Mouse (Mus musculus) spleen, embryonic (tissue): ENCODE results near the gene Wwtr1.

Experiments used
- CTCF ChIA-PET: fragments of 350-600 bp; sonication (Branson Sonifier 250); formaldehyde crosslinking; loops from one replicate; lab custom pipeline; 2022; lab: Charles Lee

The Wwtr1 gene

DNA sequence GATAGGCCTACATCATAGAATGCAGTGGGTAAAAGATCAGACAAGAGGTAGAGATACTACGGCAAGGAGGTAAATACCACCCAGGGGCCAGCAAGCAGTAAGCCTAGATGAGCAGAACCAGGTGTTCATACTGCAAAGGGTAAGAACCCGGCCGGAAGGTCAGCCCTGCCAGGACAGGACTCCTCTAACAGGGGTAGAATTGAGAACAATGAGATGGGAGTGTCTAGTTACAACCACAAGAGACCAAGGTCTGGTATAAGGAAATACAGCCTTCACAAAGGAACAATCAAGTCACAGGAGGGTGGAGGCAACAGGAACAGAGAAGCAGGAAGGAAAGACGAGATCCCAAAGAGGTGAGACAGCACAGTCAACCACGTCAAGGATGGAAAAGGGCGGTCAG, 16.9 kb downstream of the Wwtr1 start:
- CTCF ChIA-PET, result no interaction called here

DNA sequence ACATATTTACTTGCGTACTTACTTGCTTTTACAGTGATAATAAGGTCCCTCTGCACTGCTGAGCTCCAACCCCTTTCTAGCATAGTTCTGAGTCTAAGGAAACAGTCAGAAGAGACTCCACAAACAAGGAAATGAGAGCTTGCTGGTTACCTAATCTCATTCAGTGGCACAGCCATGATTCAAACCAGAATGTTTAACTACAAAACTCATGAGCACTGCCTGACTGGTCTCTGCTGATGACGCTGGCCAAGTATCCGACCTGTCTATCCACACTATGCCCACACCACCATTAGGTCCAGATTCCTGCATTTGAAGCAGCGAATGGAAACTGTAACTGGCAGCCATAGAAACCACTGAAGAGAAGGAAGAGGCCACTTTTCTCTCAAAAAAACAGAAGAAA, 18.3 kb downstream of the Wwtr1 start:
- CTCF ChIA-PET, result no interaction called here

DNA sequence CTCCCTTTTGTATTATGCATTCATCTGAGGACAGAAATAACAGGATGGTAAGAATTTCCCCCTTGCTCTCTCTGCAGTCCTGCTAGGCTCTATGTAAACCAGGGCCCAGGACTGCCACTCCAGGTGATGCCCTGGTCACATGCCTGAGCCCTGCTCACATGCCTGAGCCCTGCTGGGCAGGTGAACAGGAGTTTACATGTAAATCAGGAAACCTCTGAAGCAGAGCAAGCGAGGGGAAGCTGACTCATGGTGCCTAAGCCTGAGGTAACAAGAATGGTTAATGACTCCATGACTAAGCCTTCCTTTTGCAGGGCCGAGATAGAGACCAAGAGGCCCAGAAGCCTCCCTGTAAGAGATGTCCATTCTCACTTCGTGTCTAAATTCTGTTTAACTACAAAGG, 20.1 kb downstream of the Wwtr1 start:
- CTCF ChIA-PET, result no interaction called here

DNA sequence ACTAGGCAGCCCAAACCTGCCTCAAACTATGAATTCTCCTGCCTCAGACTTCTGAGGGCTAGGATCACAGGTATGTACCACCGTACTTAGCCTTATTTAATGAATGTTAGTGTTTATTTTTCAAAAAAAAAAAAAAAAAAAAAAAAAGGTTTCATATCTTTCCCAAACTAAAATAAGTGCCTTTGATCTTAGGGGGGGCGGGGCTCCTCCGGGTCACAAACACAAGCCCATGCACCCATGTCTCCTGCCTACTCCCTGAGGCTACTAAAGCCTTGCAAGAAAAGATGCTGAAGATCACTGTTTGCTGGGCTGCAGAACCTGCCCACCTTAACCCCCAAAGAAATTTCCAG, 20.8 kb downstream of the Wwtr1 start:
- CTCF ChIA-PET, result no interaction called here

- CTCF ChIA-PET, result no interaction called here
Observed at GRCm38 (mm10) chr3:57554124-57554889, 21.4 kb downstream of the Wwtr1 start.

GRCm38 (mm10) chr3:57553108-57553507, 22.6 kb downstream of the Wwtr1 start:
- CTCF ChIA-PET, result no interaction called here

DNA sequence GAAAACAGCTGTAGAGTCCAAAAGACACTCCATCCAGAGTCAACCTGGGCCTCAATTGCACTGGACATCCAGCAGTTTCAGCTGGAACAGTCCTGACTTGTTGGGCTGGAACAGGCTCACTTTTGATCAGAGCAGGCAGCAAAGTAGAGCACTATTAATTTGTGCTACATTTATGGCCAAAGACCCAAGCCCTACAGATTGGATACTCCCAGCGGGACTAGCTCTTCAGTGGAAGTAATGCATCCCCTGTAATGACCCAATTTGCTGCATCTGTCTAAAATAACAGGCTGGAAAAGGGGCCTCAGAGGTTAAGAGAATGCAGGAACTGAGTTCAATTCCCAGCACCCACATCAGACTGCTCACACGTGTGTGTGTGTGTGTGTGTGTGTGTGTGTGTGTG, 24.5 kb downstream of the Wwtr1 start:
- CTCF ChIA-PET, result no interaction called here

- CTCF ChIA-PET, result no interaction called here
Observed at GRCm38 (mm10) chr3:57550468-57551185, 25.1 kb downstream of the Wwtr1 start.

- CTCF ChIA-PET, result no interaction called here
Observed at GRCm38 (mm10) chr3:57544154-57544553, 31.6 kb downstream of the Wwtr1 start.

DNA sequence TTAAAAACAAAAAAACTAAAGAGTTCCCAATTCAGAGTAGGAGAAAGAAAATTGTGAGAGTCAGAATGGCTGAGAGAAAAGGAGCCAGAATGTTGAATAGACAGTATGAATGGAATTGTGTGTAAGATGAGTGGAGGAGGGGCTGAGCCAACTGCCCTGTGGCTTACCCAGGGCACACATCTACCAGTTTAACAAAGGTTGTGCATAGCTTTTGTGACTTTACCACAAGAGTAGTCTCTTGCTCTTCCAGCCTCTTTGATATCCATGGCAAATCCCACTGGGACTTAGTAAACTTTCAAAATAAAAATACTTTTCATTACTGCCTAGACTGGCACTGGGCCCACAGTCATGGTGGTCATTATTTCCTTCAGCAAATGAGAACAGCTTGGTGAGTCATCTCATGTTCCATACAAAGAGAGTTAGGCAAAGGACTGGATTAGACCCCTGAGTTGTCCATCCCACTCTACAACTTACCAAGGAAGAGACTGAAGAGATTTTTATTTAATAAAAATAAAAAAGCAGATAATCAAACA, 32.8 kb downstream of the Wwtr1 start:
- CTCF ChIA-PET, result interaction anchor here (0.5 kb wide), 1 partner anchor 259 kb away, joined by 3 read pairs; no protein-coding TSS in a partner anchor

GRCm38 (mm10) chr3:57541205-57541604, 34.5 kb downstream of the Wwtr1 start:
- CTCF ChIA-PET, result no interaction called here

GRCm38 (mm10) chr3:57540474-57540873, 35.2 kb downstream of the Wwtr1 start:
- CTCF ChIA-PET, result no interaction called here

DNA sequence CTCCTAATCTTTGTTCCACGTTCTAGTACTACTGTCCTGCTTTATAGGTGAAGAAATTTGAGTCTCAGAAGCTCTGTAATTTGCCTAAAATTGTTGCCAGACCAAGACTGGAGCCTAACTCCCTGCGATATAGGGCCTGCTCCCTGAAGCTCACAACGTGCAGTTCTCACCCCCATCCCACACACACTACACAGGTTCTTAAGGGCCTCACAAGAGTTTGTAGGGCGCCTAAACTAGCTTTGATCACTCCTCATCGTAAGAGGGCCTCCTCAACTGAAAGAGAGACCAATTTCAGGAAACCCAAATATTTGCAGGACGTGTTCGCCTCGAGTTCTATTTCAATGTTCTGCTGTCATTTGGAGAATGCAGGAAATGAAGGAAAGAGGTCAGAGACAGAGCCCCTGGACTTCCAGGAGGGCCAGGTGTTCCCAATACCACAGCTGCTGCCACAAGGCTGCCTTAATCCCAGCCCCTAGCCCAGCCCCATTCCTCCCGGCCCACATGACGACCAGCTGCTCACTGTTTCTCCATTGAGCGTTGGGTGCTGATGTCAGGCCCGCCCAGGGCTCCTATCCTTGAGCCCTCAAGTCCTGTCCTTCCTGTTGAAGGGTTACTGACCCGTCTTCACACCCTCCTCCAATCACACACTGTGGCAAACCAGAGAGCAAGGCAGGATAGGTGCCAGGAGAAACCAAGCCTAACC, 40.1 kb downstream of the Wwtr1 start:
- CTCF ChIA-PET, result no interaction called here

DNA sequence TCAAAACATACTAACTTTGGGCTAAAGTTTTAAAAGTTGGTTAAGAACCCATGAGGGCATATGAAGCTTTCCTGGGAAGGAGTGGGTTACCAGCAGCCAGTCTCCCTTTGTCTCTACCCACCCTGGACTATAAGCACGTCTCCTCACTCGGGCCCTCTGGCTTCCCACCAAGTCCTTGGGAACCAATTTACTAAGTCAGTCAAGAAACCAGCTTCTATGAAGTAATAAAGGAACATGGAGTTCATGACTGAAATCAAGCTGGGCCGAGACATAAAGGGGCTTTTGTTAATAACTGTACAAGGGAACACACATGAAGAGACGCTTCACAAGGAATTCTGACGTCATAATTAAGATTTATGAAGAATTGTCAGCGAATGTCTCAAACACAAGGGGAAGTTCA, 41.3 kb downstream of the Wwtr1 start:
- CTCF ChIA-PET, result no interaction called here

- CTCF ChIA-PET, result interaction anchor here (0.7 kb wide), 1 partner anchor 77 kb away, joined by 3 read pairs; no protein-coding TSS in a partner anchor
Observed at GRCm38 (mm10) chr3:57533876-57534275, 41.8 kb downstream of the Wwtr1 start.

GRCm38 (mm10) chr3:57532991-57533725, 42.6 kb downstream of the Wwtr1 start:
- CTCF ChIA-PET, result interaction anchor here (0.7 kb wide), 1 partner anchor 77 kb away, joined by 3 read pairs; no protein-coding TSS in a partner anchor

- CTCF ChIA-PET, result no interaction called here
Observed at GRCm38 (mm10) chr3:57530836-57531235, 44.9 kb downstream of the Wwtr1 start.

GRCm38 (mm10) chr3:57530221-57530620, 45.5 kb downstream of the Wwtr1 start:
- CTCF ChIA-PET, result no interaction called here

- CTCF ChIA-PET, result no interaction called here
Observed at GRCm38 (mm10) chr3:57527154-57527553, 48.6 kb downstream of the Wwtr1 start.

DNA sequence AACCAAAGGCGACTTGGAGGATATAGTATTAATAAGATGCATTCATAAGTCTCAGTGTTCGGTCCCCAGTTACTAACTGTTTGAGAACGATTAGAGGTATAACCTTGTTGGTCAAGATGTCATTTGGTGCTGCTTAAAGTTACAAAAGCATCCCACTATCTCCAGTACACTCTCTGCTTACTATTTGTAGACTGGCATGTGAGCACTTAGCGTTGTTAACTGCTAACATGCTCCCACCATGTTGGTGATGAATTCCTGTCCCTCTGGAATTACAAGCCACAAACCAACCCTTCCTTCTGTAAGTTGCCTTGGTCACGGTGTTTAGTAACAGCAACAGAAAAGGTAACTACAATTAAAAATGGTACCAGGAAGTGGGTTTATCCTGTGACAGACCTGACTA, 52.6 kb downstream of the Wwtr1 start:
- CTCF ChIA-PET, result no interaction called here

DNA sequence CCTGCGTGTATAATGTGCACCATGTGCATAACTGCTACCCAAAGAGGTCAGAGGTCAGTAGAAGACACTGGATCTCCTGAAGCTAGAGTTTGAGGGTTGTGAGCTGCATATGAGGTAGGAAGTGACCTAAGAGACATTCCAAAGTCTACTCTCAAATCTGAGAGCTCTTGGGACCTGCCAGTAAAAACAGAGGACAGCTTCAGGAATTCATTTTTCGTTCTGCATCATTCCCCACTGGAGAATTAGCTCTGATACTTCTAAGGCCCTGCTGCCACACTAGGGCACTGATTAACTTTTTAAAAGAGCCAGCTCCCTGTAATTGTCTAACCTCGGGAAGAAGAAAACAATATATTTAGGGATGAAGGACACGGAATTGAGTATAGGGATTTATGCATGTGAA, 53.8 kb downstream of the Wwtr1 start:
- CTCF ChIA-PET, result no interaction called here

- CTCF ChIA-PET, result no interaction called here
Observed at GRCm38 (mm10) chr3:57519995-57520394, 55.7 kb downstream of the Wwtr1 start.
